Mouse (Mus musculus) C2C12 (cell line): ENCODE results near the gene Abca4. TPM values are rescaled to one million over a fixed set of nuclear protein-coding genes. Genes with fewer than 3 reads are reported as not detected.

ENCODE experiments used
- H3K27me3 ChIP-seq: one replicate; pipeline ENCODE4 v1.6.1; 2011; ENCODE audit not compliant: control insufficient read depth, insufficient read depth, insufficient read length
- H3K36me3 ChIP-seq: one replicate; pipeline ENCODE4 v1.6.1; 2011; ENCODE audit not compliant: control insufficient read depth, insufficient read depth
- H3K4me3 ChIP-seq: one replicate; pipeline ENCODE4 v1.5.1; 2011; ENCODE audit warnings: mild to moderate bottlenecking, control low read depth; ENCODE audit not compliant: poor library complexity, insufficient read depth, severe bottlenecking
- H3K79me2 ChIP-seq: one replicate; pipeline ENCODE4 v1.6.1; 2011; ENCODE audit not compliant: control insufficient read depth, insufficient read depth
- H3K79me3 ChIP-seq: one replicate; pipeline ENCODE4 v1.6.1; 2011; ENCODE audit warnings: low read depth, control low read depth
- H3ac ChIP-seq: one replicate; pipeline ENCODE3; 2011; ENCODE audit warnings: low read depth; ENCODE audit not compliant: control insufficient read depth, insufficient read length
- CEBPB ChIP-seq: IDR thresholded peaks from one replicate; pipeline ENCODE4 v1.6.1; 2011; ENCODE audit warnings: low read depth, mild to moderate bottlenecking, control low read depth, moderate library complexity
- CTCF ChIP-seq: IDR thresholded peaks from one replicate; pipeline ENCODE4 v1.5.1; 2011; ENCODE audit not compliant: control insufficient read depth, insufficient read depth, insufficient read length
- FOSL1 ChIP-seq: IDR thresholded peaks from one replicate; pipeline ENCODE4 v1.8.0; 2011; ENCODE audit warnings: mild to moderate bottlenecking, low read length; ENCODE audit not compliant: poor library complexity, insufficient read depth, severe bottlenecking
- MAX ChIP-seq: IDR thresholded peaks from one replicate; pipeline ENCODE4 v1.6.1; 2011; ENCODE audit warnings: mild to moderate bottlenecking, control low read depth
- MYOD1 ChIP-seq: IDR thresholded peaks from one replicate; pipeline ENCODE4 v1.6.1; 2011; ENCODE audit warnings: low read depth; ENCODE audit not compliant: control insufficient read depth, insufficient read length
- MYOG ChIP-seq: IDR thresholded peaks from one replicate; pipeline ENCODE4 v1.6.1; 2011; ENCODE audit not compliant: control insufficient read depth, insufficient read length; ENCODE audit errors: extremely low read depth
- USF1 ChIP-seq: IDR thresholded peaks from one replicate; pipeline ENCODE4 v1.6.1; 2011; ENCODE audit warnings: low read depth, mild to moderate bottlenecking, control low read depth, moderate library complexity
- polyA plus RNA-seq: library from polyadenylated mRNA; unstranded; fragments of >200 nt; fragmentation: generic; extraction: Trizol; gene quantifications from one replicate; pipeline ENCODE4 v1.2.1, GENCODE M21; 2012; ENCODE audit warnings: missing spikeins

Abca4 gene
- polyA plus RNA-seq, 1 experiment = 0.02 TPM

DNA sequence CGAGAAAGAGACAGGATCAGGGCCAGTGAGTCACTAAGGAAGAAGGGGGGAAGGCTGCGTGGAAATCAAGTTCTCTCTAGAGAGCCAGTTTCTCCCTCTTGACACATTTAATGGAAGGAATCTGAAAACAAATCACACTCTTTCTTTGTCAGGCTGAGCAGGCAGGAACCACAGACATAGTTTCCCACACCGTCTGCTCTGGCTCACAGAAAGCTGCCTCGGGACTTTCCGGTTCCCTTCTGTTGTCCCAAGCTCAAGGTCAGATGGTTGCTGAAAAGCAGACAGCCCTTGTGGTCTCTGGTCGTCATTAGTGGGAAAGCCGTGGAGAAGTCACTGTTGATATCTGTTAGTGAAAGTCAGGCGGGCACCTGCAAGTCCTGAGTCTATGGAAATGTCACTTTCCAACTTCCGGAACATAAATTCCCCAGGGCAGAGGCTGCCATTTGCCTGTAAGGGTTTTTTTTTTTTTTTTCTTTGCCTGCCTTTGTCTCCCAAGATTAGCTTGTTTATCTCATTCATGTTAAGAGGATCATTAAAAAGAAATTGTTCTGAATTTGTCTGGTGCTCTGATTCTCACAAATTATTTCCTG, 10.9 kb upstream of the Abca4 start:
- no peak overlapping the region for H3K4me3 ChIP-seq
- H3ac ChIP-seq = no peak overlapping the region
- no peak for TF ChIP-seq CEBPB
- TF ChIP-seq CTCF = no peak
- no peak for TF ChIP-seq MYOD1
- no peak for TF ChIP-seq MAX
- no peak for TF ChIP-seq MYOG
- no peak for TF ChIP-seq FOSL1
- TF ChIP-seq USF1 = no peak
- H3K79me3 ChIP-seq = no peaks in the 10 kb centered on the region
- H3K27me3 ChIP-seq = no peaks in the 10 kb centered on the region
- no peaks in the 10 kb centered on the region for H3K36me3 ChIP-seq
- no peaks in the 10 kb centered on the region for H3K79me2 ChIP-seq

DNA sequence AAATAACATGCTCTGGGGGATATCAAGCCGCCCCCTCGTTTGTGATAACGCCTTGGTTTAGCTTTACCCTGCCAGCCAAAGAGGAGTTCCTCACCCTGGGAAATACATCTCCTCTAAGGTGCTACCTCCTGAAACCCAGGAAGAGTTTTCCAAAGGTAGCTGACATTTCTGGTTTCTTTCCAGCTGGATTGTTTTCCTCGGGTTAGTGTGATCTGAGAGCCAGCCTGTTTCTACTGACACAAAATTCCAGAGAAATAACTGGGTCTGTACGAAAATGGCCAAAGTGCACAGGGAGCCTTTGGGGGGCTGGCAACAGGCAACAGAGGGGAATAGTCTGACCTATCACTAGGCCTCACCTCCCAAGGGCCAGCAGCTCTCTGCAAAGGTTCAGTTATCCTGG, 10.0 kb upstream of the Abca4 start:
- H3K79me3 ChIP-seq = no peaks in the 10 kb centered on the region
- no peaks in the 10 kb centered on the region for H3K79me2 ChIP-seq
- TF ChIP-seq MAX = no peak
- H3ac ChIP-seq = no peak overlapping the region
- no peaks in the 10 kb centered on the region for H3K27me3 ChIP-seq
- H3K4me3 ChIP-seq = no peak overlapping the region
- H3K36me3 ChIP-seq = no peaks in the 10 kb centered on the region

DNA sequence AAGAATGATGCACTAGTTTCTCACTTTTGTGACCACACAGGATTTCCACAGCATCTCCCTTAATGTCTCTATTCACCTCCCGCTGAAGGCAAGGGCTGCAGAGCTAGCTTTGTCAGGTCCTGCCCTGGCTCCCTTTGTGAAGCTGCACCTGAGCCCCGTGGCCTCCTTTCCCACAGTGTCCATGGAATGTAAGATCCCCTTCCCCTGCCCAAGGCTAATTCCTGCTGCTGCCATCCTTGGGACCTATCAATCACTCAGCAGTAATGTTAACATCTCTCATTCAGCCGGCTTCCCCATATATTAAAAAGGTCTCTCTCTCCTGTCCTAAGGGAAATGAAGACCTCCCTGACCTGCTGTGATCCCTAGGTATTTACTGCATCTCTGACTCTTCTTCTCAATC, 9.2 kb upstream of the Abca4 start:
- Histone ChIP-seq H3K27me3 (no peaks in the 10 kb centered on the region), H3ac (no peak overlapping the region), H3K79me2 (no peaks in the 10 kb centered on the region), H3K4me3 (no peak overlapping the region), H3K79me3 (no peaks in the 10 kb centered on the region), H3K36me3 (no peaks in the 10 kb centered on the region)
- TF ChIP-seq USF1 (no peak), FOSL1 (no peak), MYOD1 (no peak), CEBPB (no peak), MAX (no peak)

DNA sequence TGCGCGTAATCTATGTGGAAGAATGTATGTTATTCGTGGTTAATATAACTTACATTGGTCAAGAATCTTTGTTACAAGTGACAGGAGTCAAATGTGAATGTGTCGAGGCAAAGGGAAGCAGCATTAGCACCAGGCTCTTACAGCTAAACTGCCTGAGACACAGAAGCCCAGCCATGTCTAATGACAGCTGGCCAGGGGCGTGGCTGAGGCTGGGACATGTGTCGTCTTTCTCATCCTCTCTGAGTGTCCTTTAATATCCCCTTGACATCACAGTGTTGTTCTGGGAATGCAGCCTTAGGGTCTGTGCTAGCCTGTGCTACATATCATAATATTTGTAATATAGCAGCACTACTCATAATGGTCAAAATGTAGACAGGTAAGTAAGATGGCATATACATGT, 3.7 kb upstream of the Abca4 start:
- no peaks in the 10 kb centered on the region for H3K79me3 ChIP-seq
- H3K36me3 ChIP-seq = no peaks in the 10 kb centered on the region
- no peaks in the 10 kb centered on the region for H3K27me3 ChIP-seq
- H3ac ChIP-seq = no peak overlapping the region
- H3K79me2 ChIP-seq = no peaks in the 10 kb centered on the region
- TF ChIP-seq MYOD1 = no peak
- TF ChIP-seq USF1 = no peak
- H3K4me3 ChIP-seq = no peak overlapping the region

DNA sequence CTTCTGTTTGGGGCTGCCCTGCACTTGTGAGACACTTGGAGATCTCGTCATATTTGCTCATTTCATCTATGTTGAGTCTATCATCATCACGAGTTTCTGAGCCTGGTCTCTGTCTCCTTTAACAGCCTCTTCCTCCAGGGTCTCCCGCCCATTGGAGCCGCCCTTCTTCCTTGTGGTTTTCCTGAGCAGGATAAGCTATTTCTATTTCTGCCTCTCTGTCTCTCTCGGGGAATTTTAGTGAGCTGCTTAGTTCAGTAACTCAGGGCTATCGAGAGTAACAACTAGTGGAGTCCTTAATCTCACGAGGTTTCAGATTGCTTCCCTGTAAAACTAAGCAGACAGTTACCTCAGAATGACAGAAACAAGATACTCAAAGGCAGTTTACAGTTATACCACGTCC, 1.1 kb upstream of the Abca4 start:
- no peak overlapping the region for H3K4me3 ChIP-seq
- no peaks in the 10 kb centered on the region for H3K36me3 ChIP-seq
- TF ChIP-seq USF1 = no peak
- H3K27me3 ChIP-seq = no peaks in the 10 kb centered on the region
- no peak overlapping the region for H3ac ChIP-seq
- H3K79me2 ChIP-seq = no peaks in the 10 kb centered on the region
- no peaks in the 10 kb centered on the region for H3K79me3 ChIP-seq

DNA sequence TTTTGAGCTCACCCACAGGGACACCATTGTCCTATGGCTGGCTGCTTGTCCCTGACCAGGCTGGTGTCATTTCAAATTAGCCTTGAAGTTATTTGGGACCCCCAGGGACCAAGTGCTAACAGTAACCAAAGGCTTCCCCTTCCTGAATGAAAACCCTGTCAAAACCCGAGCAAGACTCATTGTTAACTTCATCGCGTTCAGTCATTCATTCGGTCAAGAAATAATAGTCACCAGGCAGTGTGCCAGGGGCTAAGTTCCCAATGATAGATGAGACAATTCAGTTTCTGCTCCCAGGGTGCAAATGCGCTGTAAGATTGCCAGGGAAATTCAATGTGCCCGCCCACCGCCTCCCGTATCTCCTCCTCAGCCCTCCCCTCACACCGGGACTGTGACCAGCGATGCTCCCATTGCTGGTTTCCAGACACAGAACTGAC, 2.0 kb downstream of the Abca4 start:
- Histone ChIP-seq H3ac (no peak overlapping the region), H3K79me2 (no peaks in the 10 kb centered on the region), H3K79me3 (no peaks in the 10 kb centered on the region), H3K27me3 (no peaks in the 10 kb centered on the region), H3K4me3 (no peak overlapping the region), H3K36me3 (no peaks in the 10 kb centered on the region)
- no peak for TF ChIP-seq CTCF
- TF ChIP-seq FOSL1 = no peak
- no peak for TF ChIP-seq USF1
- no peak for TF ChIP-seq CEBPB
- no peak for TF ChIP-seq MYOG
- TF ChIP-seq MAX = no peak
- no peak for TF ChIP-seq MYOD1

DNA sequence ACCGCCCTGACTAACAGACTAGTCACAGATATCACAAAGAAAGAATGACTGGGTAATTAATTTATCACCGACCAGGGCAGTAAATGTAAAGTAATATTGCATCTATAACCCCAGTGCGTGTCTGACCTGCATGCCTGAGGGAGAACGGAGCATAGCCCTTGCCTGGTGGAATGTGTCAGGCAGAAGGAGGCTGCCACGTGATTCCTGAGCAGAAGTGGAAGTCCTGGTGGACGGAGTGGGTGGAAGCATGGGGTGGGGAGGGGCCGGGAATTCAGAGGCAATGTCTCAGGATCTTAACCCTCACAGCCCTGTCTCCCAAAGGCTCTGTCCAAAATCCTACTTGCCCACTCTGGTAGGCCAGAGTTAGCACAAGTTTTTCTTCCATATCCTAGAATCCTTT, 3.2 kb downstream of the Abca4 start:
- Histone ChIP-seq H3K36me3 (no peaks in the 10 kb centered on the region), H3ac (no peak overlapping the region), H3K79me3 (no peaks in the 10 kb centered on the region), H3K27me3 (no peaks in the 10 kb centered on the region), H3K4me3 (no peak overlapping the region), H3K79me2 (no peaks in the 10 kb centered on the region)
- TF ChIP-seq CTCF = no peak
